Mouse (Mus musculus) C2C12 (cell line): Measurements from ENCODE around the gene 1600012H06Rik. TPM values are rescaled to one million over a fixed set of nuclear protein-coding genes. Genes with fewer than 3 reads are reported as not detected.
"Not testable (repeated sequence)": the region's sequence is repeated elsewhere in the genome, so short reads cannot be mapped to it uniquely, and the experiment has no call there.

Source experiments
- H3K27me3 ChIP-seq: one replicate; pipeline ENCODE4 v1.6.1; 2011; ENCODE audit not compliant: control insufficient read depth, insufficient read depth, insufficient read length
- H3K36me3 ChIP-seq: one replicate; pipeline ENCODE4 v1.6.1; 2011; ENCODE audit not compliant: control insufficient read depth, insufficient read depth
- H3K4me3 ChIP-seq: one replicate; pipeline ENCODE4 v1.5.1; 2011; ENCODE audit warnings: mild to moderate bottlenecking, control low read depth; ENCODE audit not compliant: poor library complexity, insufficient read depth, severe bottlenecking
- H3K79me2 ChIP-seq: one replicate; pipeline ENCODE4 v1.6.1; 2011; ENCODE audit not compliant: control insufficient read depth, insufficient read depth
- H3K79me3 ChIP-seq: one replicate; pipeline ENCODE4 v1.6.1; 2011; ENCODE audit warnings: low read depth, control low read depth
- H3ac ChIP-seq: one replicate; pipeline ENCODE3; 2011; ENCODE audit warnings: low read depth; ENCODE audit not compliant: control insufficient read depth, insufficient read length
- CEBPB ChIP-seq: IDR thresholded peaks from one replicate; pipeline ENCODE4 v1.6.1; 2011; ENCODE audit warnings: low read depth, mild to moderate bottlenecking, control low read depth, moderate library complexity
- CTCF ChIP-seq: IDR thresholded peaks from one replicate; pipeline ENCODE4 v1.5.1; 2011; ENCODE audit not compliant: control insufficient read depth, insufficient read depth, insufficient read length
- FOSL1 ChIP-seq: IDR thresholded peaks from one replicate; pipeline ENCODE4 v1.8.0; 2011; ENCODE audit warnings: mild to moderate bottlenecking, low read length; ENCODE audit not compliant: poor library complexity, insufficient read depth, severe bottlenecking
- MAX ChIP-seq: IDR thresholded peaks from one replicate; pipeline ENCODE4 v1.6.1; 2011; ENCODE audit warnings: mild to moderate bottlenecking, control low read depth
- MYOD1 ChIP-seq: IDR thresholded peaks from one replicate; pipeline ENCODE4 v1.6.1; 2011; ENCODE audit warnings: low read depth; ENCODE audit not compliant: control insufficient read depth, insufficient read length
- MYOG ChIP-seq: IDR thresholded peaks from one replicate; pipeline ENCODE4 v1.6.1; 2011; ENCODE audit not compliant: control insufficient read depth, insufficient read length; ENCODE audit errors: extremely low read depth
- USF1 ChIP-seq: IDR thresholded peaks from one replicate; pipeline ENCODE4 v1.6.1; 2011; ENCODE audit warnings: low read depth, mild to moderate bottlenecking, control low read depth, moderate library complexity
- long read RNA-seq, 2 experiments: library from polyadenylated mRNA; unstranded; transcript quantifications; one replicate each; pipeline ENCODE4 v2.0.0; 2019 to 2020
- polyA plus RNA-seq: library from polyadenylated mRNA; unstranded; fragments of >200 nt; fragmentation: generic; extraction: Trizol; gene quantifications from one replicate; pipeline ENCODE4 v1.2.1, GENCODE M21; 2012; ENCODE audit warnings: missing spikeins

The 1600012H06Rik gene
- 10.3 TPM for polyA plus RNA-seq
- long read RNA-seq, experiment 1, transcript 1600012H06Rik-201 (2 exons, 2,506 nt), result major isoform, 26 of 40 reads
- long read RNA-seq, experiment 1, partial matches to known transcripts, result 0 of 40 reads
- long read RNA-seq, experiment 1, other reads (novel, unspliced or antisense), result 8 of 40 reads
- long read RNA-seq, experiment 2, transcript 1600012H06Rik-201 (2 exons, 2,506 nt), result major isoform, 50 of 83 reads
- long read RNA-seq, experiment 2, transcript 1600012H06Rik-202 (2 exons, 2,523 nt), result minor isoform, 9 of 83 reads
- long read RNA-seq, experiment 2, partial matches to known transcripts, result 0 of 83 reads
- long read RNA-seq, experiment 2, other reads (novel, unspliced or antisense), result 20 of 83 reads

DNA sequence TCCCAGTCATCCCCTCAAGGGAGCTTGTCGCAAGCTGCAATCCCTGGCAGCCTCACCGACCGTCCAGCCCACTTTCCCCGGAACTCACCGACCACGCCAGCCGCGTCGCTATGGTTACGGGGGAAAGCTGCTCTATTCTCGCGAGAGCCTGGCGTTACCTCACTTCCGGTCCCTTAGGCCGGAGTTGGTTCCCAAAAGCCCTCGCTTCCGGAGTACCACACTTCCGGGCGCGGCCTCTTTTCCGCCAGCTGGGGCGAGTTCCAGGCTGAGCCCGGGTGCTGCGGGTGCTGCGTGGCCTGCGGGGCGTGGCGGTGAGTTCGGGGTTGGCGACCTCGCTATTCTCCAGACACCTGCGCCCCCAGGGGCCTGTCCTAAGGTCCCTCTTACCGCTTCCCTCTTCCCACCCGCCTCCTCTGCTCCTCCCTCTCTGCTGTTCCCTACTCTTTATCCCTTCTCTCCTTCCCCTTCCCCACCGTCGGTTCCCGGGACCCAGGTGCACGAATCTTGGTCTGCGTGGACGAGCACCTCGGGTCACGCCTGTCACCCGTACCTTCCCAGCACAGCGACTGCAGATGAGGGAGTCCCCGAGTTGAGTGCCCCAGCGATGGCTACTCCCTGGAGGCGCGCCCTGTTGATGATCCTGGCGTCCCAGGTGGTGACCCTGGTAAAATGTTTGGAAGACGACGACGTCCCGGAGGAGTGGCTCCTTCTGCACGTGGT lies at the start of gene 1600012H06Rik, which contains the start of gene Wdr27:
TSS of gene 1600012H06Rik (plus strand) at position 176 of the 720 bp plus-strand sequence.
TSS of gene Wdr27 (minus strand) at position 150 of the 720 bp plus-strand sequence.
- Histone ChIP-seq H3K79me3 (peaks cover 18% of the 10 kb centered on the region), H3K36me3 (peaks cover 33% of the 10 kb centered on the region), H3K4me3 (peak within 1 kb of the TSS; percentile 75), H3K27me3 (no peaks in the 10 kb centered on the region), H3K79me2 (peaks cover 28% of the 10 kb centered on the region), H3ac (peak within 1 kb of the TSS; percentile 96)
- TF ChIP-seq CEBPB, result peak; percentile 2
- no peak for TF ChIP-seq MYOD1
- peak; percentile 65 for TF ChIP-seq MAX

DNA sequence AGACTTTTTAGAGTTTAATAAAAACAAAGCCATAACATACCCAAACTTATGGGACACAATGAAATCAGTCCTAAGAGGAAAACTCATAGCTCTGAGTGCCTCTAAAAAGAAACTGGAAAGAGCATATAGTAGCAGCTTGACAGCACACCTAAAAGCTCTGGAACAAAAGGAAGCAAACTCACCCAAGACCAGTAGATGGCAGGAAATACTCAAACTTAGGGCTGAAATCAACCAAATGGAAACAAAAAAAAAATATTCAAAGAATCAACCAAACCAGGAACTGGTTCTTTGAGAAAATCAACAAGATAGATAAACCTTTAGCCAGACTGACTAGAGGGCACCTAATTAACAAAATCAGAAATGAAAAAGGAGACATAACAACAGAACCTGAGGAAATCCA lies 47.9 kb upstream of the 1600012H06Rik start:
- not testable (repeated sequence) for H3K27me3 ChIP-seq, H3K36me3 ChIP-seq, H3ac ChIP-seq, H3K79me3 ChIP-seq, H3K79me2 ChIP-seq, H3K4me3 ChIP-seq

DNA sequence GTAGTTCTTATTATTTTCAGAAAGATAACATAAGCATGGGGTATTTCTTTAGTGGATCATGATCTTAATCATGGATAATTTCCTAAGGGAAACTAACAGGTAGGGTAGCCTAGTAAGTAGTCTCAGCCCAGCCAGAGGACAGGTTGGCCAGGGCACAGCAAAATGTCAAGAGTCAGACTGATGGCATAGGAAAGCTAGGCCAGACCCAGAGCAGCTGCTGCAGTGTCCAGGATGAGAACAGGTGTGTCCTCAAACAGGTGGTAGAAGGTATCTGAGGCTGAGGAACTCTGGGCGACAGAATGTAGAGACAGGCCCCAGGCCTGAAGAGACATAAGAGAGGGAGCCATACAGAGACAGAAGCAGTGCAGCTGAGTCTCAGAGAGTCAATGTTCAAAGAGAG lies 44.0 kb upstream of the 1600012H06Rik start:
- Histone ChIP-seq H3ac (no peak overlapping the region), H3K79me2 (no peaks in the 10 kb centered on the region), H3K36me3 (no peaks in the 10 kb centered on the region), H3K79me3 (no peaks in the 10 kb centered on the region), H3K4me3 (no peak overlapping the region), H3K27me3 (no peaks in the 10 kb centered on the region)
- TF ChIP-seq CEBPB (no peak), CTCF (no peak), FOSL1 (no peak), MYOD1 (no peak), USF1 (no peak), MYOG (no peak), MAX (no peak)

DNA sequence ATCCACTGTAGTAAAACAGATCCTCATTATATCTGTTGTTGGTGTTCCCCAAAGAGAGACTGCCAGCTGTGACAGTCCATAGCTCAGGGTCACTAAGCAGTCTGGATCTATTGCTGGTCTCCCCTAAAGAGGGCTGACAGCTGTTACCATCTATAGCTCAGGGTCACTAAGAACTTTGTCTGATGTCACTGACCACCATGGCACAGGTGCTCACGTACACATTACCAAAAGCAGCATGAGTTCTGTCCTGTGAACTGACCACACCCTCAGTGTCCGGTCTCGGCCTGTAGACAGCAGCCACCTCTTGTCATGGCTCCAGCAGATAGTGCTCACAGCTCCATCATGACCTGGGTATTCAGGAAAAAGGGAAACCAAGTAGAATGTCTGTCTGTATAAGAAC lies 39.8 kb upstream of the 1600012H06Rik start:
- Histone ChIP-seq H3K27me3 (no peaks in the 10 kb centered on the region), H3K4me3 (no peak overlapping the region), H3K36me3 (no peaks in the 10 kb centered on the region), H3K79me2 (no peaks in the 10 kb centered on the region), H3ac (no peak overlapping the region), H3K79me3 (no peaks in the 10 kb centered on the region)
- TF ChIP-seq USF1, result no peak
- peak; percentile 57 for TF ChIP-seq MYOD1

DNA sequence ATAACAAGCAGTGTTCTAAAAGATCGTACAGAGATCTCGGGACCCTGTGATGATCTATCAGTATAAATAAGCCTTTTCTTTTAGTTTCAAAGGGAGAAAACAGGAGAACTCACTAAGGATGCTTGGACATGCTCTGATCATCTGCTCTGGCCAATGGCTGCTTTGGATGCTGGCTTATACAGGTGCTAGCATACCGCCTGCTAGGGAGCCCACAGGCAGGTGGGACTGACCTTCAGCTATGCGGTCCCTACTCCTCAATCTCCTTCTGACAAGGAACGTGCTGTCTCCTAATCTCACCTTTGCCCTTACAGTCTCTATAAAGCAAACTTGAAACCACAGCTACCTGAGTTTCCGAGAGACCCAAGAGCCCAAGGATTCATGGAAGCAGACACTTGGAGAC lies 38.8 kb upstream of the 1600012H06Rik start:
- no peaks in the 10 kb centered on the region for H3K79me3 ChIP-seq
- no peaks in the 10 kb centered on the region for H3K27me3 ChIP-seq
- H3K4me3 ChIP-seq, result no peak overlapping the region
- no peaks in the 10 kb centered on the region for H3K36me3 ChIP-seq
- H3ac ChIP-seq, result no peak overlapping the region
- H3K79me2 ChIP-seq, result no peaks in the 10 kb centered on the region
- TF ChIP-seq CTCF, result no peak
- TF ChIP-seq MYOG, result no peak
- no peak for TF ChIP-seq FOSL1
- TF ChIP-seq USF1, result no peak
- no peak for TF ChIP-seq CEBPB
- no peak for TF ChIP-seq MAX
- no peak for TF ChIP-seq MYOD1

DNA sequence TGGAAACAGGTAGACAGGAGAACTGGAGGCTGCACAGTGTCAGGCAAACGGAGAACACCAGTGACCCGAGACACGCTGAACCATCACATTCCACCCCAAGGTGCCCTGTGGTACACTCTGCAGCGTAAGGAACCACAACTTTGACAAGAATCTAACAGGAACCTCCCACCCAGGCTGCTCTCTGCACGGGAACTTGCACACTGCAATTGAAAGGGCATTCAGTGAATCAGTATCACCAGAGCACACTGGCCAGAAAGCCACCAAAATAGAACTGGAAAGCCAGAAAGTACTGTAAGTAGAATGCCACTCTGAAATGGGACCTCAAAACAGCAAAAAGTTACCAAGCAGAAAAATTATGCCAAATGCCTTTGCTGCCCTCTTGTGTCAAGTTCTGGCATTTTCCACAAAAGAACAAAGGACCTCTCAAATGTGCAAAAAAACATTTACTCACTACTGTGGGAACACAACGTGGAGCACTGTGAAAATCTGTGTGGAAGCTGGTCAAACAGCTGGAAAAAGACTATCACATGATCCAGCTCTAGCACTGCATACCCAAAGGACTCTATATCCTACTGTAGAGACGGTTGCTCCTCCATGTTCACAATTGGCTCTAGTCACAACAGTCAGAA lies 38.2 kb upstream of the 1600012H06Rik start:
- no peaks in the 10 kb centered on the region for H3K79me2 ChIP-seq
- H3K4me3 ChIP-seq, result no peak overlapping the region
- TF ChIP-seq CTCF (no peak), MYOD1 (no peak), CEBPB (no peak)
- no peak overlapping the region for H3ac ChIP-seq
- no peaks in the 10 kb centered on the region for H3K27me3 ChIP-seq
- no peaks in the 10 kb centered on the region for H3K79me3 ChIP-seq
- no peaks in the 10 kb centered on the region for H3K36me3 ChIP-seq
